Mouse (Mus musculus): ENCODE measurements around the gene Apopt1. TPM values are rescaled to one million over a fixed set of nuclear protein-coding genes. Genes with fewer than 3 reads are reported as not detected.

Apopt1 gene
- polyA plus RNA-seq, 1 experiment from 2014 or later: 41.8 TPM

DNA sequence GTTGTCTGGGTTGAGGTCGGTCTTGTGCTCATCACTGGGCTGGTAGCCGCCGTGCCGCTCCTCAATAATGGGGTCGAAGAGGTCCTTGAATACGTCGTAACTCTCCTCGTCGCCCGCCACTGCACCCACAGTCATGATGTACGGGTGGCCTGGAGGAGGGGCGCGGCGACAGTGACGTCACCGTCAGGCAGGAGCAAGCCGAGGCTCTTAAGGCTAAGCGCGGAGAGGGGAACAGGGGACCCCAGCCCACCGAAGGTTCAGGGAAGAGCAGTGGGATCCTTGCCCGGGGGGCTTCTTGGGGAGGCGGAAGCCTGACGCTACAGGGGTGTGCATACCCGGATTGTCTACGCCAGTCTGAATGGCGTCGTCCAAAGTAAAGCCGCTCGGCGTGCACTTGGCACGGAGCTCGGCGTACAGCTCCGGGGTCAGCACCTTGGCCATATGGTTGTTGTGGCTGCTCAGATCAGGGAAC, 41.6 kb upstream of the Apopt1 start:
- Histone ChIP-seq H3K9ac (ENCODE audit: low read length) (peak overlapping the region; percentile 76), H3K4me1 (replicated peaks; ENCODE audit: control insufficient read depth, insufficient read depth) (0 out of 2 replicates have a peak, but pooled peaks cover 5% of the 10 kb centered on the region), H3K4me2 (replicated peaks; ENCODE audit: low read depth) (peak overlapping the region; percentile 91), H3K27me3 (ENCODE audit: control insufficient read depth, insufficient read depth, low read length) (no peaks in the 10 kb centered on the region), H3K36me3 (ENCODE audit: control insufficient read depth, insufficient read depth, low read length) (no peaks in the 10 kb centered on the region), H3K4me3 (ENCODE audit: low read depth, low read length) (peak overlapping the region; percentile 66), H3K27ac (replicated peaks) (peak overlapping the region; percentile 69), H3K9me3 (ENCODE audit: control insufficient read depth, low read length) (no peaks in the 10 kb centered on the region)
- ATAC-seq (ENCODE audit: low FRiP score, low TSS enrichment): no peak
- under 1% methylated on average over 34 of the region's 34 CpGs for WGBS
- DNase-seq (ENCODE audit: low spot score): peak; percentile 55
- TF ChIP-seq EP300 (optimal IDR thresholded peaks at IDR 0.05): no peak

DNA sequence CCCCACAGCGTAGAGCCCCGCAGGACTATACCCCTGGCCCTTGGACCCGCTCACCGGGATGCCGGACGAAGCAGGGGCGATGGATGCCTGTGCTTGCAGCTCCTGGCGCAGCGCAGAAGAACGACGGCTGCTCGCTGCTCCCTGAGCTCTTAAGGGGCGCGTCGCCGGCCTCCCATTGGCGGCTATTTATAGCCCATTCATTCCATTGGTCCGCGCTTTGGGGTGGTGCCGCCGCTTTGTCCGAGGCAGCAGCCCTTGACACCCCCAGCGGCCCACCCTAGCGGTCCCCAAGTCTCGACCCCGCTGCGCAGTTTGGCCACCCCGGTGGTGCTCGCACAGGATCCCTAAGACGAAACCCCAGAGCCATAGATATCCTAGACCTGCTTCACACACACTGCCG, 40.9 kb upstream of the Apopt1 start, which contains the start of gene Ckb:
Gene Ckb (minus strand): TSS at position 163 of the 400 bp plus-strand sequence.
- no peaks in the 10 kb centered on the region for H3K9me3 ChIP-seq (ENCODE audit: control insufficient read depth, low read length)
- TF ChIP-seq EP300 (optimal IDR thresholded peaks at IDR 0.05) (no peak), CTCF (IDR thresholded peaks at IDR 0.05; ENCODE audit: low read depth) (no peak)
- H3K4me3 ChIP-seq (ENCODE audit: low read depth, low read length): peak within 1 kb of the TSS; percentile 66
- H3K36me3 ChIP-seq (ENCODE audit: control insufficient read depth, insufficient read depth, low read length): no peaks in the 10 kb centered on the region
- 2% methylated on average over 27 of the region's 31 CpGs for WGBS
- ATAC-seq (ENCODE audit: low FRiP score, low TSS enrichment) (peak; percentile 58), DNase-seq (ENCODE audit: low spot score) (peak; percentile 70)
- peaks cover 6% of the 10 kb centered on the region; the same call in 1 of the 2 replicates for H3K4me1 ChIP-seq (replicated peaks; ENCODE audit: control insufficient read depth, insufficient read depth)
- H3K9ac ChIP-seq (ENCODE audit: low read length): peak within 1 kb of the TSS; percentile 76
- peak within 1 kb of the TSS; percentile 69 for H3K27ac ChIP-seq (replicated peaks)
- H3K27me3 ChIP-seq (ENCODE audit: control insufficient read depth, insufficient read depth, low read length): no peaks in the 10 kb centered on the region
- H3K4me2 ChIP-seq (replicated peaks; ENCODE audit: low read depth): peak within 1 kb of the TSS; percentile 91

DNA sequence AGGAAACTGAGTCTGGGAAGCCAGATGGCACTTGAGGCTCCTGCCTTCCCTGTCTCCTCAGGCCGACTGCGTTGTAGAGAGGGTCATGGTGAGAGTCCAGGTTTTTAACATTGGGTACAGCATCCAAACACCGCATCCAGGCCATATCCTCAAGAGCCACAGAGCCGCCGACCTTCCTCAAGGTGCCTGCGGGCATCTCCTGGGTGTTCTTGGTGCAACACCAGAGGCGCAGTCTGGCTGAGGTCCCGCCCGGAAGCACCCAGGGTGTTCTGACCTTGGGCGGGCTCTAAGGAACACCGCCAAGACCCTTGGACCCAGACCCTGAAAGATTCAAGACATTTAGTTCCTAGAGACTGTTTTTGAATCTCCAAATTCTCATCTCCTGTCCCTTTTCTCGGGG, 40.5 kb upstream of the Apopt1 start:
- ATAC-seq (ENCODE audit: low FRiP score, low TSS enrichment): no peak
- no peaks in the 10 kb centered on the region for H3K27me3 ChIP-seq (ENCODE audit: control insufficient read depth, insufficient read depth, low read length)
- peak overlapping the region; percentile 66 for H3K4me3 ChIP-seq (ENCODE audit: low read depth, low read length)
- no peaks in the 10 kb centered on the region for H3K36me3 ChIP-seq (ENCODE audit: control insufficient read depth, insufficient read depth, low read length)
- peak overlapping the region; percentile 45; the same call in 1 of the 2 replicates for H3K9ac ChIP-seq (ENCODE audit: low read length)
- WGBS: 16% methylated on average over 12 of the region's 12 CpGs
- H3K4me2 ChIP-seq (replicated peaks; ENCODE audit: low read depth): peak overlapping the region; percentile 91
- no peaks in the 10 kb centered on the region for H3K9me3 ChIP-seq (ENCODE audit: control insufficient read depth, low read length)
- H3K4me1 ChIP-seq (replicated peaks; ENCODE audit: control insufficient read depth, insufficient read depth): peaks cover 10% of the 10 kb centered on the region
- H3K27ac ChIP-seq (replicated peaks): no peak overlapping the region
- DNase-seq (ENCODE audit: low spot score): no peak
- TF ChIP-seq CTCF (IDR thresholded peaks at IDR 0.05; ENCODE audit: low read depth) (no peak), EP300 (optimal IDR thresholded peaks at IDR 0.05) (no peak)

DNA sequence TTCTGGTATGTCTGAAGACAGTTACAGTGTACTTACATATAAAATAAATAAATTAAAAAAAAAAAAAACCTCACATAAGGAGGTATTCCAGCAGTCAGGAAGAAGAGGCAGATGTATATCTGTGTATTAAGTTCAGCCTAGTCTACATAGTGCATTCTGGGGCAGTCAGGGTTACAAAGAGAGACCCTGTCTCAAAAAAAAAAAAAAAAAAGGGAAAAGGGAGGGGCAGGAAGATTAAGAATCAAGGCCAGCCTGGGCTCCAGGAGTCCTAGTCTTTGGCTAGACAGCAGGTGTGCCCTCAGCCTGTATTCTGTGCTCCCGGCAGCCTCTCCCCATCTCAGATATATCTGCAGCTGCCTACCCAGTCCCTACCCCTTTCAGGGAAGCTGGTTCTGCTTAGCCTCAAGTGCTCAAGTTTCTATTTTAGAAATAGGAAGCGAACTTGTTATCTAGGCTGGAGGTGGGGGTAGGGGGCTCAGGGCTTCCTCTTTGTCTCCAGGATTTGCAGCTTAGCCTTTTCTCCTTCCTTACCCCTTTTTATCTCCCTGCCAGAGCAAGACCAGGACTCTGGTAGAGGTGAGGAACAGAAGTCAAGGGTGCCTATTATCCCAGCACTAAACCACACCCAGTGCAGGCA, 38.1 kb upstream of the Apopt1 start:
- H3K4me2 ChIP-seq (replicated peaks; ENCODE audit: low read depth): no peak overlapping the region
- H3K36me3 ChIP-seq (ENCODE audit: control insufficient read depth, insufficient read depth, low read length): no peaks in the 10 kb centered on the region
- WGBS: 77% methylated on average over 2 of the region's 2 CpGs
- H3K27ac ChIP-seq (replicated peaks): no peak overlapping the region
- H3K4me3 ChIP-seq (ENCODE audit: low read depth, low read length): no peak overlapping the region
- no peaks in the 10 kb centered on the region for H3K9me3 ChIP-seq (ENCODE audit: control insufficient read depth, low read length)
- H3K27me3 ChIP-seq (ENCODE audit: control insufficient read depth, insufficient read depth, low read length): no peaks in the 10 kb centered on the region
- peaks cover 11% of the 10 kb centered on the region for H3K4me1 ChIP-seq (replicated peaks; ENCODE audit: control insufficient read depth, insufficient read depth)
- TF ChIP-seq CTCF (IDR thresholded peaks at IDR 0.05; ENCODE audit: low read depth) (no peak), EP300 (optimal IDR thresholded peaks at IDR 0.05) (no peak)
- DNase-seq (ENCODE audit: low spot score) (no peak), ATAC-seq (ENCODE audit: low FRiP score, low TSS enrichment) (no peak)
- no peak overlapping the region for H3K9ac ChIP-seq (ENCODE audit: low read length)

DNA sequence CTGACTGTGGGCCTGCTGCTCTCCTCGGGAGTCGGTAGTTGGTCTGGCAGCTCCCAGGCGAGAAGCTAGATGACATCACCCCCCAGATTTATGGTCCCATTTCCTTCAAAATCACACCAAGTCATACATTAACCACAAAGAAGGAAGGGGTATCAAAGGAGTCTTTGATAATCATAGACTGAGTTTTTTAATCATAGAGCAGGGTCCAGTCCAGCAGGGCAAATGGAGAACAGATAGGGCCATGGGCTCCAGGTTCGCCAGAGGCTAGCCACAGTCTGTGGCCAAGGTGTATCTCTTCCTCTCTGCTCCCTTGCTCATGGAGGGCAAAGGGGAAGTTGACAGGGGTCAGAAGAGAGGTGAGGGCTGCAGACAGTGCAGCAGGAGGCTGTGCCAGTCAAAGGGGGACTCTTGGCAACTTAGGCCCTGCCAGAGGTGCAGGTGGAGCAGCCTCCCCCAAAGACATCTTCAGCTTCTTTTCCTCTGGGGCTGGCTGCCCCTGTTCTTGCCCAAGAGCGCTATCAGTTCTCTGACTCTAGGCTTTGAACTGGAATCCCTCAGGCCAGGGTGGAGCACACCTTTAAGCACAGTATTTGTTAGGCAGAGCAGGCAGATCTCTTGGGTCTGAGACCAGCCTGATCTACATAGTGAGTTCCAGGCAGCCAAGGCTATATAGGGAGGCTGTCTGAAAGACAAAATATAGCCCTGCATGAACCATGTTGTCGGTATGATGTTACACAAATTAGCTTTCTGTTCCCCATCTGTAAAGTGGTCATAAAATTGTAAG, 37.1 kb upstream of the Apopt1 start:
- 76% methylated on average over 6 of the region's 6 CpGs for WGBS
- Histone ChIP-seq H3K4me1 (replicated peaks; ENCODE audit: control insufficient read depth, insufficient read depth) (peaks cover 11% of the 10 kb centered on the region), H3K27me3 (ENCODE audit: control insufficient read depth, insufficient read depth, low read length) (no peaks in the 10 kb centered on the region), H3K27ac (replicated peaks) (no peak overlapping the region), H3K9me3 (ENCODE audit: control insufficient read depth, low read length) (no peaks in the 10 kb centered on the region), H3K4me3 (ENCODE audit: low read depth, low read length) (no peak overlapping the region), H3K36me3 (ENCODE audit: control insufficient read depth, insufficient read depth, low read length) (no peaks in the 10 kb centered on the region), H3K9ac (ENCODE audit: low read length) (no peak overlapping the region), H3K4me2 (replicated peaks; ENCODE audit: low read depth) (no peak overlapping the region)
- no peak for TF ChIP-seq CTCF (IDR thresholded peaks at IDR 0.05; ENCODE audit: low read depth)
- no peak for ATAC-seq (ENCODE audit: low FRiP score, low TSS enrichment)
- DNase-seq (ENCODE audit: low spot score): no peak

DNA sequence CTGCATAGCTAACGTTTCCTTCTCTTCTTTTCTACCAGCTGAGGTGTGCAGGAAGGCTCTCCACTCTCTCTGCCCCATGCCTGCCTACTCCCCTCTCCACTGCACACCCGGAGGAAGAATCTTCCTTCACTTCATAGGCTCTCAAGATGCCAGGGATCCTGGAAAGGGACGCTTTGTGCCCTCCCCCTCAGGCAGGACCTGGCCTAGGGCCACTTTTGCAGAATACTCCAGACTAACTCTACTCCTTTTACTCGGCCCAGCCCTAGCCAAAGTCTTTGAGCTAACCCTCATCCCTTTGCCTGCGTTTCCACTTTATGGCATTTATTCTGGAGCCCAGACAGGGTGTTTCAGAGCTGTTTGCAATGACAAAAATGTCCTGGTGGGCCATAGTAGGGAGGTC, 35.6 kb upstream of the Apopt1 start:
- peak overlapping the region; percentile 93 for H3K4me2 ChIP-seq (replicated peaks; ENCODE audit: low read depth)
- H3K27ac ChIP-seq (replicated peaks): peak overlapping the region; percentile 95
- H3K4me3 ChIP-seq (ENCODE audit: low read depth, low read length): peak overlapping the region; percentile 81
- no peaks in the 10 kb centered on the region for H3K27me3 ChIP-seq (ENCODE audit: control insufficient read depth, insufficient read depth, low read length)
- H3K9me3 ChIP-seq (ENCODE audit: control insufficient read depth, low read length): no peaks in the 10 kb centered on the region
- WGBS: 9% methylated on average over 5 of the region's 5 CpGs
- DNase-seq (ENCODE audit: low spot score): no peak
- peak overlapping the region; percentile 67 for H3K9ac ChIP-seq (ENCODE audit: low read length)
- H3K4me1 ChIP-seq (replicated peaks; ENCODE audit: control insufficient read depth, insufficient read depth): peaks cover 11% of the 10 kb centered on the region
- TF ChIP-seq EP300 (optimal IDR thresholded peaks at IDR 0.05): no peak
- no peak for TF ChIP-seq CTCF (IDR thresholded peaks at IDR 0.05; ENCODE audit: low read depth)
- no peaks in the 10 kb centered on the region for H3K36me3 ChIP-seq (ENCODE audit: control insufficient read depth, insufficient read depth, low read length)
- ATAC-seq (ENCODE audit: low FRiP score, low TSS enrichment): peak; percentile 18; the same call in 1 of the 2 replicates

Data from stomach, postnatal 0 days (tissue).